Mouse (Mus musculus) ZHBTc4 (cell line): Measurements from ENCODE around the gene Kctd14.
"Not testable (repeated sequence)": the region's sequence is repeated elsewhere in the genome, so short reads cannot be mapped to it uniquely, and the experiment has no call there.

ENCODE experiments used
- DNase-seq: peaks from one replicate; pipeline ENCODE4 v3.0.0-alpha.2; 2011; ENCODE audit warnings: low read depth, low spot score

The Kctd14 gene

DNA sequence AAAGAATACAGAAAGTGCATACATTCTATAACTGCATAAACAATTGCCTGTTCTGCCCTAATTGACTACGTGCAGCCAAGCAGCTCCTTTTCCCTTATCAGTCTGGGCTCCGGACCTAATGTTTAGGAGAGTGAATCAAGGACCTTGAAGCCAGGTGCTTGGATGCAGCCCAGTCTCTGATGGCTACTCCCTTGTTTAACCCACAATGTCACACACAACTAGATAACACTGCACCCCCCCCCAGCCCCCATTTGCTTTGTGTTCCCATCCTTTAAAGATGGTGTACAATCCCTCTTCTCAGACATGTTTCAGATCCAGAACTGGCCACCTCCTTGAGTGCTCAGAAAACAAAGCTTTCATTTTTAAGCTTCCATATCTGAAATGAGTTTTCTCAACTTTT lies at the start of gene Kctd14:
Gene Kctd14 (plus strand): TSS at position 301 of the 400 bp plus-strand sequence.
- not testable (repeated sequence) for DNase-seq

DNA sequence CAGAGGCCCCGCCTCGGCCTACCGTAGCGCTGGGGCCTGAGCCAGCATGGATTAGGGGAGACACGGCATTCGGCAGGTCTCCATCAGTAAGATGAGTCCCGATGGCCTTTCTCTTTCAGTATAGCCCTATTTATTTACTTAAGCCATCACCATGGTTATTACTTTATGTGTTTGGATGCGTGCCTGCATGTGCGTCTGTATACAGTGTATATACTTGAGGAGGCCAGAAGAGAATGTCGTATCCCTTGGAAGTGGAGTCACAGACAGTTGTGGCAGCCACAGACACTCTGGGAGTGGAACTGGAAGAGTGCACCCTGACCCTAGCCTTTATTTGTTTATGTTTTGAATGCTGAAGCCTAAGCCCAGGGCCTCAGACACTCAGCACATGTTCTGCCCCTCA lies 44.0 kb upstream of the Kctd14 start:
- no peak for DNase-seq

DNA sequence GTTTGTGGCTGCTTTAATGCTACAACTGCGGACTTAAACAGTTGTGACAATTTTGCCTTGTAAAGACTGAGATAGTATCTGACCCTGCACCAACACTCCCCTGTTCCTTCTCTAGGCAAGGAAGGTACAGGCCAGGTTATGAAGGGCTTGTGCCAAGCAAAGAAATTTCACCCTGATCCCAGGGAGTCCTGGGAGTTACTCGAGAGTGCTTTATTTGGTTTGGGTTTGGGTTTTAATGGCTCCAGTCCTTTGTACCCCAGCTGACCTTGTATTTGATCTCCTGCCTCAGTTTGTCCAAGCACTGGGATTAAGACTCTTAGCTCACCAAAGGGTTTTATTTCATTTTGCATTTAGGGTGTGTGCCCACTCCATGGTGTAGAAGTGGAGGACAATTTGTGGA lies 40.0 kb upstream of the Kctd14 start:
- DNase-seq, result no peak

GRCm38 (mm10) chr7:97411575-97411974 lies 39.5 kb upstream of the Kctd14 start:
- peak; percentile 61 for DNase-seq

GRCm38 (mm10) chr7:97413981-97414380 lies 37.1 kb upstream of the Kctd14 start:
- DNase-seq, result no peak

- peak; percentile 75 for DNase-seq
Measured at GRCm38 (mm10) chr7:97414426-97414825, 36.7 kb upstream of the Kctd14 start.

DNA sequence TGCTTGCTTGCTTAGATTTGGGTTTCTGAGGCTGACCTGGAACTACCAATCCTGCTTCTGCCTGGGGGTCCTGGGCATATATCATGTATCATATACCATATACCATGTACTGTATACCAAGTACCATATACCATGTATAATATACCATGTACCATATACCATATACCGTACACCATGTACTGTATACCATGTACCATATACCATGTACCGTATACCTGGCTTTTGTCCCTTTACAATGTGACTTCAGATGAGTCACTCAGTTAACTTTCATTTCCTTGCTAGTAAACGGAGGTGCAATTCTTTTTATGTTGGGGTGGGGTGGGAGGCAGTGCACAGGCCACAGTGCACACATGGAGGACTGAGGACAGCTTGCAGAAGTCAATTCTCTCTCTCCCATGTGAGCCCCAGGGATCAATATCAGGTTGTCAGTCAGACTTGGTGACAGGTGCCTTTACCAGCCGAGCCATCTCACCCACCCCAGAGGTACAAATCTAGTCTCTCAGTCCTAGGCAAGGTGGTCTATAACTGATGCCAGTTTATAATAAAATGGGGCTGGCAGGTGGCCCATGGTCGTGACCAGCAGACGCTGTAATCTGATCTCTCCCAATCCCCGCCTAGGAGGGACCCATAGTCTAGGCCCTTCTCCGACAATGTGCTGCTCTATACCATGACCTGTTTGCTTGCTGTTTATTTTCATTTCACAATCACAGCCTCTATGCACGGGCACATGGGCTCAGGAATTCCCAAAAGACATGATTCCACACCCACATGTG lies 36.0 kb upstream of the Kctd14 start:
- DNase-seq, result no peak

DNA sequence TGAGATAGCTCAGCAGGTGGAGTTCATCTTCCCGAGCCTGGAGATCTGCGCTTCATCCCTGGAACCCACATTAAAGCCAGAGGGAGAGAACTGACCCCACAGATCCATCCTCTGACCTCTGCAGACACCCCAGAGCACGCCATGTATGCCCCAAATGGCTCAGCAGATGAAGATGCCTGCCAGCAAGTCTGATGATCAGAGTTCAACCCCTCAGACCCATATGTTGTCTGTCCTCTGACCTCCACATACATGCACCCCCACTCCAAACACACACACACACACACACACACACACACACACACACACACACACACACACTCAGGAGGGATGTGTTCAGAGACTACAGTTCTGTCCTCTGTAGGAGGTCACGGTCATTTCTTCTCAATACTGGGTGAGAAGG lies 34.6 kb upstream of the Kctd14 start:
- no peak for DNase-seq

DNA sequence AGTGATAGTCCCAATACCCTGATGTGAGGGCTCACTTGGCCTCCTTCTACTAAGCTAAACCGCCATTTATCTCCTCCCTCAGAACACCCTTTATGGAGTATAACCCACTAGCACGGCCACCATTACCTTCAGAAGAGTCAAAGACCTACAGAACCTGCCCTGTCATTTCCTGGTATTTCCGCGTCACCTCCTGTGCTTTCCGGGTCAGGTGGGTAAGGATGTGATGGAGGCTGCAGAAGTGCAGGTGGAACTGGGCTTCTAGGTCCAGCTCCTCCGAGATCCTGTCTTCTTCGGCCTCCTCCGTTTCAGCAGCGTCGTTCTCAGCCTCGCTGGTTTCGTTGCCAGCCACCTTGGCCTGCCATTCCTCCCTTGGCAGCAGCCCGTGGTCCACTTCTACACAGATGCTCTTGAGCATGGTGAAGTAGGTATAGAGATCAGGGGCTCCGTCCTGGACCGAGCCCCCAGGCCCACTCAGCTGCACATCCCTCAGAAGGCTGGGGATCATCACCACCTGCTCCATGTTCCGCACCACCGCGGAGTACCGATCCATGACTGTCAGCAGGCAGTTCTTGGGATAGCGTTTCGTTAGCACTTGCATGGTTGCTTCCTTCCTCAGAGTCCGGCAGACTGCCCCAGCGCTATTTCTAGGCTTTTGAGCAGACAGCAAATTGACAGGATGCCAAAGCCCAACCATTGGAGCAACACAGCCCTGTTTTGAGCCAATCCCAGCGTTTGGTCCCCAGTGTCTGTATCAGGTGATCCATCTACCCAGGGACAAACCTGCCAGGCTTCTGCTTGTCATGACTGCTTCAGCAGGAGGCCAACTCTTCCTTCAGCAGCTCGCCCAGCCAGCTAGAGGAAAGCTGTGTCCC lies 34.0 kb upstream of the Kctd14 start, which contains the start of gene Thrsp:
Gene Thrsp (minus strand): TSS at position 825 of the 872 bp plus-strand sequence.
- DNase-seq, result peak; percentile 74

- no peak for DNase-seq
Measured at GRCm38 (mm10) chr7:97418717-97419116, 32.4 kb upstream of the Kctd14 start.

DNA sequence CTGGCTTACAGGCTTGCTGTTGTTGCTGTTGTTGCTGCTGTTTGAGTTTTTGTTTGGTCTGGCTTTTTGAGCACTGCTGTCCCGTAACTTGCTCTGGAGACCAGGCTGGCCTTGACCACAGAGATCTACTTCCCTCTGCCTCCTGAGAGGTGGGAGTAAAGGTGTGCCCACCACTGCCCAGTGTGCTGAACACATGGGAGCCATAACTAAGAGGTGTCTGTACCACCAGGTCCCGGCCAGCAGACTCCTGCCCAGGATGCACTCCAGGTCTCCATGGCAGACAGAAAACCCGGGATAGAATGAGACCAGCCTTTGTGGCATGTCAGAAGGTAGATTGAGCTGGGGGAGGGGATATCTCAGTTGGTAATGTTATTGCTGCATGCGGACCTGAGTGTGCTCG lies 32.0 kb upstream of the Kctd14 start:
- DNase-seq, result no peak

- no peak for DNase-seq
Measured at GRCm38 (mm10) chr7:97420406-97420805, 30.7 kb upstream of the Kctd14 start.

DNA sequence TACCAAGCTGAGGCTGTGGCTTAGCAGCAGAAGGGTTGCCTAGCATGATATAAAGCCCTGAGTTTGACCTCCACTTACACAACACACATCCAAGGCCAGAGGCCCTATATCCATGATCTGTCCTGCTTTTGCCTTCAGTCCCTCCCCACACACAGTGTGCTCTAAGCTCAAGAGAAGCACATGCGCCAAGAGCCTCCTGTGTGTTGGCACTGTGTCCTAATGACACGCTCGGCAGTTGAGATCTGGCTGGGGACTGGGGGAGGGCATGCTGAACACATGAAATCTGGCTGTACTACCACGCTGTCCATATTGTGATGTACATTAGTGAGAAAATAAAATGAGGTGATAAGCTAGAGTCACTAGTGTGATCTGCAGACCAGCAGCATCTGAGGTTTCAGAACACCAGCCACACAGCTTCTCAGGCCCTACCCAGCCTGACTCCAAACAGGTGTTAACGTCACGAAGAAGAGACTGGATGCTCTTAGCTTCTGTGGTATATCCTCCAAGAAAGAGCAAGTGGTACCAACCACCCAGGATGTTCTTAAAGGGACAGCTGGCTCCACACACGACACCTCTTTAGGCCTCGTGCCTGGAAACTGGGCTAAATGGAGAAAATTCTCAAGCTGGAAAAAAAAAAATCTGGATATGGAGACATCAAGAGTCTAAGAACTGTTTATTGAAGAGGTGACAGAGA lies 30.0 kb upstream of the Kctd14 start:
- DNase-seq, result no peak

- no peak for DNase-seq
Measured at GRCm38 (mm10) chr7:97423754-97424153, 27.4 kb upstream of the Kctd14 start.

- DNase-seq, result peak; percentile 87
Measured at GRCm38 (mm10) chr7:97424621-97425245, 26.4 kb upstream of the Kctd14 start.

DNA sequence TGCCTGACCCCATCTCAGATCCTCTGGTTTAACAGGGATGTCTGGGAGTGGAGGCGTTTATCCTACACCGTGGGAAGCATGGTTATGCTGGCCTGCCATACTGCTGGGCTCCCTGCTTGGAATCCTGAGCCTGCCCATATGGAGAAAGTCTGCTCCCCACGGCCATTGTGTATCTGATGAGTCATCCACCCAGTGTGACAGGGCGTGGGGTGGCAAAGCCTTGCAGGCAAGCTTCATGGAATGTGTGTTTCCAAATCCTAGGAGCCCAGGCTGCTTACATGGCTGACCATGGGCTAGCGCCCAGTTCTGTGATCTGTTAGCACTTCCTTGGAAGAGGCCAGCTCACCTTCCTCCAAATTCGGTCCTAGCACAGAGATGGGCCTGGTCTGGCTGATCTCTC lies 24.6 kb upstream of the Kctd14 start:
- peak; percentile 60 for DNase-seq

DNA sequence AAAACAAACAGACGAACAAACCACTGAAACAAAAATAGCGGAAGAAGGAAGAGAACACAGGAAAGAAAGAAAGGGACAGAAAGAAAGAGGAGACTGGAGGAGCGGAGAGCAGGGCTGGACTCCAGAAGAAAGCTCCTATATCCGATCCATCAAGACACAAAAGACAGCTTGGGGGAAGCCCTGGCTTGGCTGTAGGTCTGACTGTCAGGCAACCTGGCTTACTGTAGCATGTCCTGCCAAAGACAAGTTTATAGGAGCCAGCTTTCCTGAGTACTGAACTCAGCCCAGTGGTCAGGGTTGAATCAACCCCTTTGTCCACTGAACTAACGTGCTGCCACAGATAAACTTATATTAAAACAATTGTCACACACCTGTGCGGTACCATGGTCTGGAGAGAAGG lies 23.8 kb upstream of the Kctd14 start:
- DNase-seq, result no peak

DNA sequence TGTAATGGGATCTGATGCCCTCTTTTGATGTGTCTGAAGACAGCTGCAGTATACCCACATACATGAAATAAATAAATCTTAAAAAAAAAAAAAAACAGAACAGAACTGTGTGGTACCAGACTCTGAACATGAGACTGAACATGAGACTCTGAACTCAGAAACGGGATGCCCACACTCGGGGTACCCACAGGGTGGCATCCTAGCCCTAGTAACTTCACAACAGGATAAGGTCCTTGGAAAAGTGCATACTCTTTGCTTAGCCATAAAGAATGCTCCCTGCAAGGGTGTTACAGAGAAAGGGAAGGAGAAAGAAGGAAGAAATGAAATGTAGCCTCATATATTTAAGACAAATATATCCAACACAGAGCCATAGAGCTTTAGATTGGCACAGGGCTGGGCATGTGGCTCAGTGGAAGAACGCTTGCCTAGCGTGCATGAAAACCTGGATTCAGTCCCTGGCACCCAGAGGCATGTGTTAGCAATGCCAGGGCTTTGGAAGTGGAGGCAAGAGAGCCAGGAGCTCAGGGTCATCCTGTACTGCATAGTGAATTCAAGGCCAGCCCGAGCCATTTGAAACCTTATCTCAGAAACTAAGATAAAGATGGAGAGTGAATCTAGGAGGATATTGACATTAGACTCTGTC lies 23.2 kb upstream of the Kctd14 start:
- DNase-seq, result no peak

DNA sequence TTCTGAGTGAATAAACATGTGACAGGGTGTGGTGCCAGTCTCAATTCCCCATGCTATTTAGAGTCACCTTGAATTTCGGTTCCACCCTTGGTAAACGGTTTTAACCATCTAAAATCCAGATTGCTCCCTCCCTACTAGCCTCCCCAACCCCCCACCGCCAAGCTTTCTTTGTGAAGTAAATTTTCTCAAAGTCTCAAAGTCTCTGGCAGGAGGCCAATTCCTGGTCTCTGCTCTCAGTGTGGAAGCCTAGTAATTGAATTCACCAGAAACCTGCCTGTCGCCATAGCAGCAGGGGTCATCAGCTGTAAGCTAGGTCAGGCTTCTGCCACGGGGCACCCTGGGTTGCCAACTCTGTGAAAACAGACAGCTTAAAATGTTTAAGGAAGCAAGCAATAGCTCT lies 21.4 kb upstream of the Kctd14 start:
- peak; percentile 97 for DNase-seq

DNA sequence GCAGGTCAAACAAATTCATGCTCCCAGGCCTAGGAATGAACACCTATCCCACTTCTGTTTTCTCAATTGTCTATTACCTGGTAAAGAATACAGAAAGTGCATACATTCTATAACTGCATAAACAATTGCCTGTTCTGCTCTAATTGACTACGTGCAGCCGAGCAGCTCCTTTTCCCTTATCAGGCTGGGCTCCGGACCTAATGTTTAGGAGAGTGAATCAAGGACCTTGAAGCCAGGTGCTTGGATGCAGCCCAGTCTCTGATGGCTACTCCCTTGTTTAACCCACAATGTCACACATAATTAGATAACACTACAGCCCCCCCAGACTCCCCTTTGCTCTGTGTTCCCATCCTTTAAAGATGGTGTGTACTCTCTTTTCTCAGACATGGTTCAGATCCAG lies 17.6 kb upstream of the Kctd14 start:
- not testable (repeated sequence) for DNase-seq

GRCm38 (mm10) chr7:97434517-97434916 lies 16.6 kb upstream of the Kctd14 start:
- DNase-seq, result no peak
